Mouse (Mus musculus) lung, postnatal 0 days (tissue): ENCODE measurements around the gene Zfp319. TPM values are rescaled to one million over a fixed set of nuclear protein-coding genes. Genes with fewer than 3 reads are reported as not detected.

ENCODE experiments used
- ATAC-seq: fragments of 200-750 bp; cut with Nextera tagmentation; 2 replicates; pipeline ENCODE4 v1.8.0; 2017; ENCODE audit warnings: moderate library complexity
- DNase-seq: peaks from one replicate; pipeline ENCODE4 v3.0.0-alpha.2; 2016; ENCODE audit warnings: low spot score
- H3K27ac ChIP-seq: fragments of 300-500 bp; sonication (generic); 2 replicates; pipeline ENCODE4 v1.5.1; 2014; ENCODE audit warnings: antibody characterized with exemption, mild to moderate bottlenecking, low read length, mixed read lengths
- H3K27me3 ChIP-seq: fragments of 300-500 bp; sonication (generic); replicated peaks from 2 replicates; pipeline ENCODE4 v1.6.1; 2014; ENCODE audit warnings: low read length, mixed read lengths; ENCODE audit not compliant: insufficient read depth
- H3K36me3 ChIP-seq: fragments of 300-500 bp; sonication (generic); 2 replicates; pipeline ENCODE4 v1.6.1; 2014; ENCODE audit warnings: low read length, mixed read lengths; ENCODE audit not compliant: insufficient read depth
- H3K4me1 ChIP-seq: fragments of 300-500 bp; sonication (generic); 2 replicates; pipeline ENCODE4 v1.6.1; 2014; ENCODE audit warnings: antibody characterized with exemption, low read depth, low read length, mixed read lengths; ENCODE audit not compliant: insufficient read depth
- H3K4me2 ChIP-seq: fragments of 300-500 bp; sonication (generic); replicated peaks from 2 replicates; pipeline ENCODE4 v1.6.1; 2014; ENCODE audit warnings: low read depth, mild to moderate bottlenecking, low read length, moderate library complexity, mixed read lengths
- H3K4me3 ChIP-seq: fragments of 300-500 bp; sonication (generic); 2 replicates; pipeline ENCODE4 v1.5.1; 2014; ENCODE audit warnings: low read depth, low read length
- H3K9ac ChIP-seq: fragments of 300-500 bp; sonication (generic); replicated peaks from 2 replicates; pipeline ENCODE4 v1.6.1; 2014; ENCODE audit warnings: low read depth, mild to moderate bottlenecking
- H3K9me3 ChIP-seq: fragments of 300-500 bp; sonication (generic); 2 replicates; pipeline ENCODE4 v1.6.1; 2016; ENCODE audit warnings: low read length, mixed read lengths
- CTCF ChIP-seq: IDR thresholded peaks from 2 replicates; pipeline ENCODE4 v1.5.1; 2016; ENCODE audit warnings: antibody characterized with exemption, mild to moderate bottlenecking
- EP300 ChIP-seq: IDR thresholded peaks from 2 replicates; pipeline ENCODE4 v1.6.1; 2016; ENCODE audit warnings: antibody characterized with exemption, mild to moderate bottlenecking, control low read depth
- WGBS: fragments of 180-500 bp; shearing (Covaris S2); extraction: QIAGEN DNeasy Blood & Tissue Kit; methylation state at CpG from one replicate; pipeline ENCODE4 v1.1.7; 2014; 5-methylcytosine and 5-hydroxymethylcytosine counted together
- polyA plus RNA-seq: library from polyadenylated mRNA; unstranded; fragments of >200 nt; fragmentation: Nextera tagmentation; extraction: Ambion mirVana; gene quantifications from 2 replicates; pipeline ENCODE4 v1.2.1, GENCODE M21; 2015

The Zfp319 gene
- polyA plus RNA-seq, 1 experiment from 2014 or later = 6.0 TPM

GRCm38 (mm10) chr8:95344668-95345067, 12.9 kb upstream of the Zfp319 start:
- H3K4me2 ChIP-seq = no peak overlapping the region
- no peak for ATAC-seq
- H3K4me1 ChIP-seq = no peaks in the 10 kb centered on the region
- 77% methylated on average over 6 of the region's 6 CpGs for WGBS
- no peak for DNase-seq
- H3K27me3 ChIP-seq = no peaks in the 10 kb centered on the region
- H3K27ac ChIP-seq = no peak overlapping the region
- no peak overlapping the region for H3K9ac ChIP-seq
- H3K9me3 ChIP-seq = no peaks in the 10 kb centered on the region
- no peak overlapping the region for H3K4me3 ChIP-seq
- peaks cover 15% of the 10 kb centered on the region for H3K36me3 ChIP-seq
- TF ChIP-seq CTCF = peak; percentile 33
- TF ChIP-seq EP300 = no peak

DNA sequence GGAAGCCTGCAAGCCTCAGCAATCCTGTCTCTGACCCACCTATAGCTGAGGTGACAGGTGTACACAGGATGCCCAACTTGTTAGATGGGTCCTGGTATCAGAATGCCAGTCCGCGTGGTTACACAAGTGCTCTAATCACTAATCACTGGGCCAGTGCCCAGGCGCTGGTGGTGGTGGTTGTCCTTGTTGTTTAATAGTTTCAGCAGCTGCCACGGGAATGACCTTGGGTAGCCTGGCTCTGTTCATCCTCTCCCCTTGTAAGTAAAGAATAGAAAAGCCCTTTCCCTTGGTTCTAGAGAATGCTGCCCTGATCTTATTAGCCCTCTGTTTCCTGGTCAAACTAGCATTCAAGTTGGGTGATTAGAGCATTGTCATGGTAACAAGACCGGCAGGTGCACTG, 10.0 kb upstream of the Zfp319 start:
- no peak for ATAC-seq
- no peak for DNase-seq
- no peak overlapping the region for H3K27ac ChIP-seq

DNA sequence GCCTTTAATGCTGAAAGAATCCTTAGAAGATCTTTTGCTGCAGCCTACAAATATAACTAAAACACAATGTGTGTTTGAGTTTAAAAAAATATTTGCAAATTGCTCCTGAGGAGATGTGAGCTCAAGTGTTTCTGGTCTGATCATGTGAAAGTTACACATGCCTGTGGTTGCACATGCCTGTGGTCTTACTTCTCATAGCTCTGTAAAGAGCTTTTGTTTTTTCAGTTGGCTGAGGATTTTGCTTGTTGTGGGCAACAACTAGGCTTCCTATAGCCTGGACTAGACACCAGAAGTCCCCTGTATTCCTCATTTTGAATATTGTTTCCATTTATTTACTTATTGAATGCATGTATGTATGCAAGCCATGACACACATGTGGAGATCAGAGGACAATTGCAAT, 4.6 kb upstream of the Zfp319 start:
- ATAC-seq = no peak
- no peak overlapping the region for H3K4me2 ChIP-seq
- H3K27ac ChIP-seq = no peak overlapping the region
- no peak for DNase-seq
- no peaks in the 10 kb centered on the region for H3K27me3 ChIP-seq
- H3K4me3 ChIP-seq = no peak overlapping the region
- peaks cover 25% of the 10 kb centered on the region for H3K36me3 ChIP-seq
- H3K9me3 ChIP-seq = no peaks in the 10 kb centered on the region
- TF ChIP-seq CTCF (no peak), EP300 (no peak)
- H3K9ac ChIP-seq = no peak overlapping the region
- peaks cover 6% of the 10 kb centered on the region; the same call in 1 of the 2 replicates for H3K4me1 ChIP-seq

More for the DNA sequence above, 10.0 kb upstream of the Zfp319 start:
- Histone ChIP-seq H3K4me1 (no peaks in the 10 kb centered on the region), H3K36me3 (peaks cover 35% of the 10 kb centered on the region), H3K27me3 (no peaks in the 10 kb centered on the region), H3K4me3 (no peak overlapping the region), H3K4me2 (no peak overlapping the region), H3K9ac (no peak overlapping the region), H3K9me3 (no peaks in the 10 kb centered on the region)
- TF ChIP-seq EP300 (no peak), CTCF (no peak)
- WGBS = 65% methylated on average over 5 of the region's 5 CpGs

DNA sequence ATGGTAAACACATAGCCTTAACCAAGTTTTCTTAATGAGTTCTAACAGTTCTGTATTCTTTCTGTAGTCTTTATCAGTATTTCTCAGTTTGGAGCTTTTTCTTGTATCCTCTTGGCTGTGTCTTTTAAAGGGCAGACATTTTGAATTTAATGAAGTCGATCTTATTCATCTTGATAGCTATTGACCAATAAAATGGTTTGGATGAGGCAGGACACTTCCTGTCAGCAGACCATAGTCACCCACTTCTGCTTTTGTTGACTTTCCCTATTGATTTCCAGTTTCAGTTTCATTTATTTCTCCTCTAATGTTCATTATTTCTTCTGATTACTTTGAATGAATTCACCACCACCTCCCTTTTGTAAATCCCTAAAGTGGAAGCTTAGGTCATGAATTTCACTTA, 4.0 kb upstream of the Zfp319 start:
- no peaks in the 10 kb centered on the region for H3K9me3 ChIP-seq
- H3K27me3 ChIP-seq = no peaks in the 10 kb centered on the region
- H3K36me3 ChIP-seq = peaks cover 24% of the 10 kb centered on the region
- 89% methylated on average over 1 of the region's 1 CpGs for WGBS
- DNase-seq = no peak
- H3K4me2 ChIP-seq = no peak overlapping the region
- no peak overlapping the region for H3K27ac ChIP-seq
- TF ChIP-seq CTCF = no peak
- no peak for TF ChIP-seq EP300
- H3K9ac ChIP-seq = no peak overlapping the region
- peaks cover 8% of the 10 kb centered on the region; the same call in 1 of the 2 replicates for H3K4me1 ChIP-seq
- ATAC-seq = no peak
- no peak overlapping the region for H3K4me3 ChIP-seq

GRCm38 (mm10) chr8:95332437-95333199, 868 bp upstream of the Zfp319 start:
- DNase-seq (peak; percentile 66), ATAC-seq (no peak)
- peak overlapping the region; percentile 86 for H3K9ac ChIP-seq
- H3K4me2 ChIP-seq = peak overlapping the region; percentile 85
- H3K4me1 ChIP-seq = peaks cover 15% of the 10 kb centered on the region; the same call in 1 of the 2 replicates
- no peak for TF ChIP-seq EP300
- peak overlapping the region; percentile 96 for H3K27ac ChIP-seq
- WGBS = 13% methylated on average over 21 of the region's 21 CpGs
- no peaks in the 10 kb centered on the region for H3K9me3 ChIP-seq
- H3K4me3 ChIP-seq = peak overlapping the region; percentile 84
- H3K27me3 ChIP-seq = no peaks in the 10 kb centered on the region
- peaks cover 15% of the 10 kb centered on the region for H3K36me3 ChIP-seq

- DNase-seq = peak; percentile 81
- Histone ChIP-seq H3K9ac (peak overlapping the region; percentile 86), H3K4me3 (peak overlapping the region; percentile 84), H3K27ac (peak overlapping the region; percentile 96), H3K9me3 (no peaks in the 10 kb centered on the region), H3K4me1 (peaks cover 15% of the 10 kb centered on the region; the same call in 1 of the 2 replicates), H3K27me3 (no peaks in the 10 kb centered on the region), H3K4me2 (peak overlapping the region; percentile 85), H3K36me3 (peaks cover 16% of the 10 kb centered on the region)
- TF ChIP-seq CTCF (peak; percentile 35), EP300 (no peak)
- WGBS = under 1% methylated on average over 36 of the region's 38 CpGs
- ATAC-seq = peak; percentile 39
Measured at GRCm38 (mm10) chr8:95331156-95331719, 512 bp downstream of the Zfp319 start.
